Mouse (Mus musculus) heart, embryonic 10.5 days (tissue): ENCODE data around the gene Sbk3. TPM values are rescaled to one million over a fixed set of nuclear protein-coding genes. Genes with fewer than 3 reads are reported as not detected.

Experiments used
- polyA plus RNA-seq: library from polyadenylated mRNA; unstranded; fragments of >200 nt; fragmentation: Nextera tagmentation; extraction: Ambion mirVana; gene quantifications from 2 replicates; pipeline ENCODE4 v1.2.1, GENCODE M21; 2016

Gene Sbk3
- polyA plus RNA-seq, 1 experiment from 2014 or later: 0.39 TPM

Other genes with a start within 250 kb of the Sbk3 start
- not detected in 2 replicates for gene Tmem150b, start 245.9 kb downstream of the Sbk3 start, polyA plus RNA-seq
- gene Kmt5c, start 231.1 kb downstream of the Sbk3 start, polyA plus RNA-seq: 76.1 and 77.6 TPM in 2 replicates
- 37.6 and 42.2 TPM in 2 replicates for gene Cox6b2, start 218.1 kb downstream of the Sbk3 start, polyA plus RNA-seq
- gene Fam71e2, start 199.9 kb downstream of the Sbk3 start, polyA plus RNA-seq: not detected in 2 replicates
- 0.15 and 0.20 TPM in 2 replicates for gene Il11, start 188.3 kb downstream of the Sbk3 start, polyA plus RNA-seq
- gene Tmem190, start 188.2 kb downstream of the Sbk3 start, polyA plus RNA-seq: 0.34 TPM in 1 of 2 replicates, not detected in the other
- 4.7 and 6.3 TPM in 2 replicates for gene Tmem238, start 181.5 kb downstream of the Sbk3 start, polyA plus RNA-seq
- gene Rpl28, start 178.3 kb downstream of the Sbk3 start, polyA plus RNA-seq: 314 and 329 TPM in 2 replicates
- gene Ube2s, start 158.6 kb downstream of the Sbk3 start, polyA plus RNA-seq: 337 and 447 TPM in 2 replicates
- gene Shisa7, start 126.5 kb downstream of the Sbk3 start, polyA plus RNA-seq: 0.14 TPM in 1 of 2 replicates, not detected in the other
- gene Isoc2b, start 100.9 kb downstream of the Sbk3 start, polyA plus RNA-seq: 3.9 TPM in 2 replicates
- gene Isoc2a, start 94.0 kb downstream of the Sbk3 start, polyA plus RNA-seq: 1.3 TPM in 2 replicates
- 0.18 and 0.36 TPM in 2 replicates for gene Gm36210, start 64.7 kb downstream of the Sbk3 start, polyA plus RNA-seq
- 2.9 and 3.5 TPM in 2 replicates for gene Zfp628, start 56.0 kb downstream of the Sbk3 start, polyA plus RNA-seq
- 4.3 and 5.5 TPM in 2 replicates for gene Nat14, start 49.1 kb downstream of the Sbk3 start, polyA plus RNA-seq
- gene Ssc5d, start 45.4 kb downstream of the Sbk3 start, polyA plus RNA-seq: 1.2 and 1.6 TPM in 2 replicates
- 1.8 and 2.3 TPM in 2 replicates for gene Sbk2, start 6.8 kb downstream of the Sbk3 start, polyA plus RNA-seq
- gene Zfp579, start 25.0 kb upstream of the Sbk3 start, polyA plus RNA-seq: 21.6 and 29.2 TPM in 2 replicates
- gene Zfp524, start 43.2 kb upstream of the Sbk3 start, polyA plus RNA-seq: 10.0 and 11.4 TPM in 2 replicates
- gene Fiz1, start 43.5 kb upstream of the Sbk3 start, polyA plus RNA-seq: 36.1 and 43.5 TPM in 2 replicates
- gene Gm44973, start 44.3 kb upstream of the Sbk3 start, polyA plus RNA-seq: 0.72 TPM in 1 of 2 replicates, not detected in the other
- gene Zfp865, start 49.2 kb upstream of the Sbk3 start, polyA plus RNA-seq: 3.8 and 4.4 TPM in 2 replicates
- 1.4 and 4.7 TPM in 2 replicates for gene Ccdc106, start 49.4 kb upstream of the Sbk3 start, polyA plus RNA-seq
- gene 4632433K11Rik, start 63.0 kb upstream of the Sbk3 start, polyA plus RNA-seq: not detected in 2 replicates
- gene Zfp784, start 67.3 kb upstream of the Sbk3 start, polyA plus RNA-seq: 3.9 and 4.5 TPM in 2 replicates
- 17.6 and 21.4 TPM in 2 replicates for gene Zfp580, start 80.4 kb upstream of the Sbk3 start, polyA plus RNA-seq
- 107 and 121 TPM in 2 replicates for gene U2af2, start 91.0 kb upstream of the Sbk3 start, polyA plus RNA-seq
- gene Epn1, start 109.1 kb upstream of the Sbk3 start, polyA plus RNA-seq: 53.8 and 57.3 TPM in 2 replicates
- gene Rfpl4, start 145.8 kb upstream of the Sbk3 start, polyA plus RNA-seq: not detected in 2 replicates
- 0.88 and 1.9 TPM in 2 replicates for gene Rasl2-9, start 154.8 kb upstream of the Sbk3 start, polyA plus RNA-seq
- not detected in 2 replicates for gene Vmn1r55, start 178.5 kb upstream of the Sbk3 start, polyA plus RNA-seq
- not detected in 2 replicates for gene Vmn1r56, start 225.6 kb upstream of the Sbk3 start, polyA plus RNA-seq
- gene Vmn1r57, start 247.3 kb upstream of the Sbk3 start, polyA plus RNA-seq: not detected in 2 replicates